Comparison of ENCODE assay signal across 14 mouse cellular contexts in genomic region chr2:28504676-28505075, GRCm38 (mm10). TPM values are rescaled to one million over a fixed set of nuclear protein-coding genes. Genes with fewer than 3 reads are reported as not detected.
"Had no signal": no experiment of that assay in that cellular context is flagged by ENCODE, and none has a peak within 500 bp of the region (broad histone marks: within the 10 kb centered on the region; RNA-seq: fewer than 3 reads in every experiment).

No protein-coding gene starts in this region.

- DNase-seq: kidney, adult 18-20 months; lung, postnatal 14 days; thymus, postnatal 36 days had no signal

- H3K36me3 ChIP-seq: intestine, embryonic 15.5 days; kidney, embryonic 15.5 days; limb, embryonic 10.5 days; lung, embryonic 15.5 days; midbrain, embryonic 15.5 days; neural tube, embryonic 12.5 days had no signal

- H3K4me3 ChIP-seq: intestine, embryonic 15.5 days; kidney, embryonic 15.5 days; left cerebral cortex, adult 2 months; limb, embryonic 10.5 days; lung, embryonic 15.5 days; megakaryocyte, embryonic 14.5 days; midbrain, embryonic 15.5 days; neural tube, embryonic 12.5 days had no signal

- H3K9me3 ChIP-seq: intestine, embryonic 15.5 days; kidney, embryonic 15.5 days; limb, embryonic 10.5 days; lung, embryonic 15.5 days; megakaryocyte, embryonic 14.5 days; midbrain, embryonic 15.5 days; neural tube, embryonic 12.5 days had no signal

- H3K27ac ChIP-seq: intestine, embryonic 15.5 days; kidney, embryonic 15.5 days; left cerebral cortex, adult 2 months; limb, embryonic 10.5 days; lung, embryonic 15.5 days; macrophage; midbrain, embryonic 15.5 days; neural tube, embryonic 12.5 days had no signal

- H3K27me3 ChIP-seq: intestine, embryonic 15.5 days; kidney, embryonic 15.5 days; lung, embryonic 15.5 days; midbrain, embryonic 15.5 days; neural tube, embryonic 12.5 days had no signal

- H3K9ac ChIP-seq: intestine, embryonic 15.5 days; kidney, embryonic 15.5 days; lung, embryonic 15.5 days; midbrain, embryonic 15.5 days; neural tube, embryonic 12.5 days had no signal

- H3K4me1 ChIP-seq: intestine, embryonic 15.5 days; kidney, embryonic 15.5 days; limb, embryonic 10.5 days; lung, embryonic 15.5 days; megakaryocyte, embryonic 14.5 days; midbrain, embryonic 15.5 days; neural tube, embryonic 12.5 days had no signal

RNA-seq across cellular contexts. Expression of gene Gm10134, which starts 1.2 kb away (rescaled TPM):
- polyA plus RNA-seq: limb, embryonic 10.5 days; midbrain, embryonic 11.5 days had no signal

RNA-seq across cellular contexts. Expression of gene Gbgt1, which starts 8.0 kb away (rescaled TPM):
- polyA plus RNA-seq: limb, embryonic 10.5 days had no signal

RNA-seq across cellular contexts. Expression of gene 1700007K13Rik, which starts 38.5 kb away (rescaled TPM):
- polyA plus RNA-seq: intestine, embryonic 15.5 days; liver, embryonic 16.5 days; macrophage had no signal
